Mouse (Mus musculus): ENCODE results near the gene Slc4a1.

- TF ChIP-seq POLR2A (IDR thresholded peaks at IDR 0.05; ENCODE audit: extremely low read depth, insufficient read depth, low read length) (no peak), CTCF (IDR thresholded peaks at IDR 0.05; ENCODE audit: low read depth, low read length) (no peak)
Observed at GRCm38 (mm10) chr11:102338561-102338960, 27.4 kb downstream of the Slc4a1 start.

Measured in liver, adult 2 months (tissue).